Mouse (Mus musculus): ENCODE measurements at regions not wholly inside any gene's neighbourhood (a gene's known extent, or its start where the extent isn't known, plus 50 kb on each side); places are given as distances from the start of the nearest gene placed in this dataset.

DNA sequence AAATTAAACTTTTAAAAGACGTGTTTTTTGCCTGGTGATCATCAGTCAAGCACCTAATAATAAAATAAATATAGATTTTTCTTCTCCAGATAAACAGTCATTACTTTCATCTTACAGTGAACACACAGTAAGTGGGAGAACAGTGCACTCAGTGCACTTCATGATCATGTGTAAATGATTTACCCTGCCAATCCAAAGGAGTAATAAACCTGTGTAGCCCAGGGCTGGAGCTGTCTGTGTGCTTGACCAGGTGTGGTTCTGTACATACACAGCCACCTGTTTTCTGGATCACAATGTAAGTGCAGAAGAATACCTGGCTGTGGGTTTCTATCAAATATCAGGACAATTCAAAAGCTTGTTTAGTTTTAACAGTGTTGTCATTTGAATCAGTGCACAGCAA is 235.4 kb upstream of the Ccnh start:
- 81% methylated on average over 1 of the region's 1 CpGs for WGBS
- ATAC-seq (replicated peaks; ENCODE audit: low FRiP score): no peak; the same call in 1 of the 2 replicates
- DNase-seq (ENCODE audit: low spot score): no peak
- Histone ChIP-seq H3K9ac (ENCODE audit: low read length) (no peak overlapping the region), H3K9me3 (ENCODE audit: control insufficient read depth, low read length) (no peaks in the 10 kb centered on the region), H3K4me2 (ENCODE audit: low read depth, low read length, severe bottlenecking) (no peak overlapping the region), H3K36me3 (ENCODE audit: control insufficient read depth, insufficient read depth, low read length) (no peaks in the 10 kb centered on the region), H3K4me1 (replicated peaks; ENCODE audit: control insufficient read depth, insufficient read depth, low read length) (no peaks in the 10 kb centered on the region), H3K4me3 (ENCODE audit: low read depth, low read length) (no peak overlapping the region), H3K27me3 (ENCODE audit: control insufficient read depth, insufficient read depth, low read length) (no peaks in the 10 kb centered on the region), H3K27ac (ENCODE audit: low read depth, low read length) (no peak overlapping the region)

DNA sequence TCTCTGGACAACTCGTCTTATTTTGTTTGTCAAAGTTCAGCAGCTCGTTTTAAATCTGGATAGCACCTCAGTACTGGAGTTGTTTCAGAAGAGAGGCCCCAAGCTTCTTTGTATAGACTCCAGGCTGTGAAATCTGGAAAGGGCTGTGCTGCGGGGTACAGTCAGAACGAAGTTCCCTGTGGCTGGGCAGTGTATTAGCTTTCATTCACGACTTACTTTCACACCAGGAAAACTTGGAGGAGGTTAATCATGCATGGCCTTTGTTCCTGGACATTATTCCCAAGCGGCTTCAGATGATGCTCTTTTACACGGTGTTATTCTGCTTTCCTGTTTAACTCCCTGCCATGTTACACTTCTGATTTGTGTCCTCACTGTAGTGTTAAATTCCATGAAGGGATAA is 220.3 kb upstream of the Ccnh start:
- WGBS: 38% methylated on average over 7 of the region's 7 CpGs
- H3K4me3 ChIP-seq (ENCODE audit: low read depth, low read length): no peak overlapping the region
- no peaks in the 10 kb centered on the region for H3K27me3 ChIP-seq (ENCODE audit: control insufficient read depth, insufficient read depth, low read length)
- H3K36me3 ChIP-seq (ENCODE audit: control insufficient read depth, insufficient read depth, low read length): no peaks in the 10 kb centered on the region
- no peak overlapping the region for H3K9ac ChIP-seq (ENCODE audit: low read length)
- H3K4me1 ChIP-seq (replicated peaks; ENCODE audit: control insufficient read depth, insufficient read depth, low read length): no peaks in the 10 kb centered on the region
- ATAC-seq (replicated peaks; ENCODE audit: low FRiP score) (peak; percentile 63; the same call in 1 of the 2 replicates), DNase-seq (ENCODE audit: low spot score) (no peak)
- H3K4me2 ChIP-seq (ENCODE audit: low read depth, low read length, severe bottlenecking): 0 out of 2 replicates have a peak overlapping the region, but pooled peaks have one; percentile 2
- H3K27ac ChIP-seq (ENCODE audit: low read depth, low read length): no peak overlapping the region
- H3K9me3 ChIP-seq (ENCODE audit: control insufficient read depth, low read length): no peaks in the 10 kb centered on the region

Measured in forebrain, embryonic 11.5 days (tissue).